Mouse (Mus musculus) frontal cortex, adult 2 months (tissue): ENCODE results near the gene Xkr8. TPM values are rescaled to one million over a fixed set of nuclear protein-coding genes. Genes with fewer than 3 reads are reported as not detected.
"Not testable (repeated sequence)": the region's sequence is repeated elsewhere in the genome, so short reads cannot be mapped to it uniquely, and the experiment has no call there.

Experiments
- DNase-seq, 2 experiments: peaks; one replicate each; pipeline ENCODE4 v3.0.0; 2022; ENCODE audit warnings: low spot score in 1 of 2; ENCODE audit errors: extremely low spot score in 1 of 2
- polyA plus RNA-seq: library from polyadenylated mRNA; depleted of rRNA; stranded (reverse); fragments of >200 nt; gene quantifications from 2 replicates; pipeline ENCODE4 v1.2.3, GENCODE M21; 2012; rRNA removed

Gene Xkr8
- polyA plus RNA-seq, 1 experiment, result 4.1 TPM

DNA sequence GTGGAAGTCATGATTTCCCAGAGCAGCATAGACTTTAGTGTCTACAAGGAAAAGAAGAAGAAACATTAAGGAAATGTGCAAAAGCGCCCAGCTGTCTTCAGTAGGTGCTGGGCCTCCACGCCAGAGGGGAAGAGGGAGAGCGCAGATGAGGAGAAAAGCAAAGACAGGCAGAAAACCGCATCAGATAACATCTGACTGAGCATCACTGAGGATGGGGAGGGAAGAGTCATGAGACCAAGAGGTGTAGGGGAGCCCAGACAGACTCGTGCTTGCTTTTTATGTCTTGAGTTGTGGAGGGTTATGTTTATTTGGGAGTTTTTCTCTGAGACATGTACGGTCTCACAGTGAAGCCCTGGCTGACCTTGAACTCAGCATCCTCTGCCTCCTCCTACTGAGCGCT is 9.1 kb upstream of the Xkr8 start:
- DNase-seq, result no peak

DNA sequence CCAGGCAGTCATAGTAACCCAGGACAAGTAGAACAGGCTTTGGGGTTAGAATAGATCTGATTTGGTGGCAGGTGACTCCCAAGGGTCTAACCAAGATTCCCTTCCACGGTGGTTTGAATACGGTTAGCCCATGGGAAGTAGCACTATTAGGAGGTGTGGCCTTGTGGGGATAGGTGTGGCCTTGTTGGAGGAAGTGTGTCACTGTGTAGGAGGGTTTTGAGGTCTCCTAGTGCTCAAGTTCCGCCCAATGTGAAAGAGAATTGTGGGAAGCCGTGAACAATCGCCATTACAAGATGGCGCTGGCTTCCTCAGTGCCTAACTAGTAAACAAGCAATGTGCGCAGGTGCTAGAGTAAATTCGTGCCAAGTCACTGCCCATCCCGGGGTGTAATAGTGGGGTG is 4.8 kb upstream of the Xkr8 start:
- not testable (repeated sequence) for DNase-seq

DNA sequence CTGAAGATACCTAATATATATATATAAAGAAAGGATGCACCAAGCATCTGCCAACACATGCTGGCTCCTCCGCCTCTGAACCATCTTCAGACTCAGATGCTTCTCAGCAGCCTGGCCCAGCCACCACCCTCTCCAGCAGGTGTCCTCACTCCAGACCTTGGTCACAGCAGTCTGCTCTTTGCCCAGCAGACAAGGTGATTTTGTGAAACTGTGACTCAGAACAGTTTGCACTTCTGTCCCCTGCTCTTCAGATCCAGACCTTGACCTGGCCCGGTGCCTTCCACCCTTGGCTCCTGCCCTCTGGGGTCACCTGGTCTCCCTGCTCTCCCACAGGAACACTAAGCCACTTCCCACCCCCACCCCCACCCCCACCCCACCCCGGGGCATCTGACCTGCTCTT is 3.5 kb upstream of the Xkr8 start:
- no peak for DNase-seq

DNA sequence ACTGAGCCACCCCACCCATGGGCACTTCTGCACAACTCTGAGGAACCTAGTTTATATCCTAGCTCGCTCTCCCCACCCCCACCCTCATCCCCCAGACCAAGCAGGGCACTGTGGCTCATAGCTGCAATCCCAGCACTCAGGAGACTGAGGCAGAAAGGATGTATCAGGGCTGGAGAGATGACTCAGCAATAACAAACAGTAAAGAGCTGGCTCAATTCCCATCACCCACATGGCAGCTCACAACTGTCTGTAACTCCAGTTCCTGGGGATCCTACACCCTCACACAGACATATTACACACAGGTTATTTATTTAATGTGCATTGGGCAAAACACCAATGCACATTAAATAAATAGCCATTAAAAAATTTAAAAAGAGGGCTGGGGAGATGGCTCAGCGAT is 3.0 kb upstream of the Xkr8 start:
- peak in 1 of 2 experiments; percentile 50 for DNase-seq

DNA sequence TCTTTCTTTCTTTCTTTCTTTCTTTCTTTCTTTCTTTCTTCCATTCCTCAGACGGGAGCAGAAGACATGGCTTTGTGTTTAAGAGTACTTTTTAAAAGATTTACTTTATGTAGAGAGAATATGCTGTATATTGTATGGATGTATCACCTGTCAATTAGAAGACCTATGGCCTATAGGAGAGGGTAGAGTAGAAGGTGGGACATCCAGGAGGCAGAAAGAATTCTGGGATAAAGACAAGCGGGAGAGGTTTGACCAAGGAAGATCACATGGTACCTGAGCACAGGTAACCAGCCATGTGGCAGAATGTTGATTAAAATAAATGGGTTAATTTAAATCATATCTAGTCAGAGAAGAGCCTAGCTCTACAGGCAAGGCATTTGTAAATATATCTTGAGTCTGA is 2.4 kb upstream of the Xkr8 start:
- no peak for DNase-seq

DNA sequence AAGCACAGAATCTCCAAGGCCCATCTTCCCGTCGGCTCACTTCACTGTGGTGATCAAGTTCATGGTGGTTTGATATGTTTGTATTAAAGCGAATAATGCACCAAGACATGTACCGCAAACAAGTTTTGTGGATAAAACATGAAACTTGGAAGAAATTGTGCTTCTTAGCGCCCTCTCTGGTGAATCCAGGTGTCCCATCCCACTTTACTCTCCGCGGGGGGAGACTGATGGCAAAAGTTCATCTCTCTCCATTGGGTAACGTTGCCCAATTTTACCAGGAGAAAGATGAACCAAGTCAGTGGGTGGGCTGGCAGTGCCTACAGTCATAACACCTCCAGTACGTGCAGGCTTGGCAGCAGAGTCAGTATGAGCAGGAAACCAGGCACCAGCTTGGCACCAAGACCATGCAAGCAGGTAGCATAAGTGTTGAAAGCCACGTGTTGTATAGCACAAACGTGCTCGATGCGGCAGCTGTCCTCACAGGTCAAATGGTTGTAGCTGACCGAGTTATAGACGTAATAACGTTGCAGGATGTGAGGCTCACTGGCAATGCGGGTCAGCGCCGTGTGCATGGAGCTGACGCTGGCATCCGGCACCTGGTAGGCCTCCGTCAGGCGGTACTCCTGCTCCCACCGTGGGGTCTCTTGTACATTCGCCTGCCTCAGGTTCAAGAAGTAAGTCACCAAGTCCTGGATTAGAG is 875 bp upstream of the Xkr8 start:
- no peak for DNase-seq

DNA sequence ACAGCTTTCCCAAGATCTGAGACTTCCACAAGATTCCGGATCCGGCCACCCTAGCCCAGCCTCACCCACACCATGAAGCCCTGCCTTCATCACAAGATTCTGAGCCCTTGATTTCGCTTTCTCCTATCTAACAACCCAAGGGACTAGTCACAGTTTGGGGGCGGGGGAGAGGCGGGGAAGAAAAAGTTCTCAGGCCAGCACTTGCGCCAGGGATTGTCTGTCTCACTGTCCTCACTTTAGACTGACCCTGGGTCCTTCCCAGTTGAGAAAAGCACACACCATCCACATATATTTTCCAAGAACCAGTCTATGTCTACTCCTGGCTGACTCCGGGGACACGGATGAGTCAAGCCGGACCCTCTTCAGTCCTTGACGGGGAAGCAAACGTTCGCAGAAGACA is 730 bp downstream of the Xkr8 start:
- DNase-seq, result no peak

DNA sequence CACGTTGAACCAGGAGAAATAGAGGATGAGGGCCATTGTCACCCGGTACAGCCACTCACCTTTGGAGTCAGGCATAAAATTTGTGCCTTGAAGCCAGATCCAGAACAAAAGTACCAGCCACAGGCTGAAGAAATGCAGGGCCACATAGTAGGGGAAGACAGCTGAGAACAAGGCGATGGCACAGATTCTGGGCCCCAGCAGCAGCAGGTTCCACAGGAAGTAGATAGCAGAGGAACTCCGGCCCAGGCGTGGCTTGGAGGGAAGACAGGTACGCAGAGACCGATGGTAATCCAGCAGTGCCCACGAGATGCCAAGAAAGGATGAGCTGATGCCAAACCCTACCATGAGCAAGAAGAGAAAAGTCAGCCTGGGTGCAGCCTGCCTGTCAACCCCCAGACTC is 4.1 kb downstream of the Xkr8 start:
- DNase-seq, result no peak

DNA sequence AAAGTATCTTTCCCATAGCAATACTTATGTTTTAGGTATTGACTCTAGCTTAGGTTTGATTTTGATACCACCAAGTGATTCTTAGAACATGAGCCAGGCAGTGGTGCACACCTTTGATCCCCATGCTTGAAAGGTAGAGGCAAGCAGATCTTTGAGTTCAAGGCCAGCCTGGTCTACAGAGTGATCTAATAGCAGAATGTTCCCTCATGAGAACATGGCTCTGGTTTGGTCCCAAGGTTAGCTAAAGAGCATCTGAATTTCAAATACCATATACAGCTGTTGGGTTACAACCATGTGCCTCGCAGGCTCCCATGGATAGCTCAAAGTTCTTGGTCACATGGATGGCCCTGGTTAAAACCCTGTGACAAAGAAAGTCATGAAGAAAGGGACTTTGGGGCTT is 14.1 kb downstream of the Xkr8 start:
- no peak for DNase-seq

DNA sequence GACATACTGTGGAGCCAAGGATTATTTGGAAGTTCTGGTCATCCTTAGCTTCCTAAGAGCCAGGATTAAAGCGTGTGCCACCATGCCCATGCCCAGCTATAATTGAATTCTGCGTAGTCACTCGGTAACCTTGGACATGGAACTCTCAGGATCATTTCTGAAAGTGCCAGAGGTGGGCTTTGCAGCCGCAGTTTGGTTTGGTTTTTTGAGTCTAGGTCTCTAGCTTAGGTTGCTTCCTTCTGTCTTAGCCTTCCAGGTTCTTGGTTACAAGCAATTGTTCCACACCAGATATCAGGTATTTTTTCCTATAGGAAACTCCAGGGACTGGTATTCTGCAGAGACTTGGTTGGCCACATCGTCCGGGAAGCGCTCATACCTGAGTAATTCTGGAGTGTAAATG is 19.2 kb downstream of the Xkr8 start:
- DNase-seq, result no peak

DNA sequence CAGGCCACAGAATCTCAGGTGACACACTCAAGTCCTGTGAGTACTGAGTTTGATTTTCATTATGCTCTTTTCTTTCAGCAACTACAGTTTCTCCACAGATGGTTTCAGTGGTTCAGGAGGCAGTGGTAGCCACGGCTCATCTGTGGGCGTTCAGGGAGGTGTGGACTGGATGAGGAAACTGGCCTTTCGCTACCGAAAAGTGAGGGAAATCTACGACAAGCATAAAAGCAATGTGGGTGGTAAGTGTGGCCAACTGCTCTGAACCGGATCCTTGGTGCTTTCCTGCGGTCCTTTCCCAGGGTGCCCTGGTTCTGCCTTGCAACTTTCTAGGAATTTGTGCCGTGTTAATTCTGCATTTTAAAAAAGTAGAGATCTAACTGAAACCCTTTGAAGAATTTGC is 25.5 kb downstream of the Xkr8 start:
- peak in 1 of 2 experiments; percentile 24 for DNase-seq

DNA sequence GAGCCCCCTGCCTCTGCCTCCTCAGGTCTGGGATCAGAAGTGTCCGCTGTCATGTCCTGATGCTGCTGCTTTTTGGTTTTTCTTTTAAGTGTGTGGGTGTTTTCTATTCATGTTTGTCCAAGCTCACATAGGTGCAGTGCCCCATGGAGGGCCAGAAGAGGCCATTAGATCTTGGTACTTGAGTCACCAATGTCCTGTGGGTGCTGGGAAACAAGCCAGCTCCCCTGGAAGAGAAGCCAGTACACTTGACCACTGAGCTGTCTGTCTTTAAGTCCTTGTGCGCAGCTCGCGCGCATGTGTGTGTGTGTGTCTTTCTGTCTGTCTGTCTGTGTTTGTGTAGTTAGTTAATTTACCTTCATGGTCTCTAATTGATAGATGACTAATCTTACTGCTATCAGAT is 30.3 kb downstream of the Xkr8 start:
- DNase-seq, result no peak

DNA sequence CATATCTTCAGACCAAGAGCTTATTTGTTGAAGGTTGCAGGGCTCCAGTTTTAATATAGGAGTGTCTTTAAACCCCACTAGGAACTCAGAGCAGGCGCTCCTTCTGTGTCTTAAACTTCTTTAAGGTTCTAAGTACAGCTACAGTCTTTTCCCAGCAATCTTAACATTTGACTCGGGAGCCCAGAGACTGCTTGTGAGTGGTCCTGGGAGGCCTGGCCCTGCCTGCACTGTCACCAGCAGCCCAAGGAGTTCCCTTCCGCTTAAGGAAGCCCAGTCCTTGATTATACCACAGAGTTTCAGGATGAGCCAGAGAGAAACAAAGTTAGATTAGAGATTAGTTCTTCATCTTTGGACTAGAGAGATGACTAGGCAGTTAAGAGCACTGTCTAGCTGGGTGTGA is 39.0 kb downstream of the Xkr8 start:
- no peak for DNase-seq

DNA sequence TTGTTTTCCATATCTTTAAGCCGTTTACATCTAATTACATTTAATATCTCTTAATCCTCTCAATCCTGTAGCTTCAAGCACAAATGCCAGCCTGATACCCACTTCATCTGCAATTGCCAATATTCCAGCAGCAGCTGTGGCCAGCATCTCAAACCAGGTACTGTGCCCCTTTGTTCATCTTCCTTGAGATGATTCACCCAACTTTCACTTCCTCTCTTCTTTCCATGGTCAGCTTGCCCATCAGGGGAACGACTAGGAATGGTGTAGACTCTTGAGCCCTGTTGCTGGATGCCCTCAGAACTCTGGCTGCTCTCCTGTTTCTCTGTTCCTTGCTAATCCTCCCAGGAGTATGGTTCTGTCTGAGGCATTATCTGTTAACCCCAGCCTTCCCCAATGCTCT is 42.7 kb downstream of the Xkr8 start:
- DNase-seq, result no peak

DNA sequence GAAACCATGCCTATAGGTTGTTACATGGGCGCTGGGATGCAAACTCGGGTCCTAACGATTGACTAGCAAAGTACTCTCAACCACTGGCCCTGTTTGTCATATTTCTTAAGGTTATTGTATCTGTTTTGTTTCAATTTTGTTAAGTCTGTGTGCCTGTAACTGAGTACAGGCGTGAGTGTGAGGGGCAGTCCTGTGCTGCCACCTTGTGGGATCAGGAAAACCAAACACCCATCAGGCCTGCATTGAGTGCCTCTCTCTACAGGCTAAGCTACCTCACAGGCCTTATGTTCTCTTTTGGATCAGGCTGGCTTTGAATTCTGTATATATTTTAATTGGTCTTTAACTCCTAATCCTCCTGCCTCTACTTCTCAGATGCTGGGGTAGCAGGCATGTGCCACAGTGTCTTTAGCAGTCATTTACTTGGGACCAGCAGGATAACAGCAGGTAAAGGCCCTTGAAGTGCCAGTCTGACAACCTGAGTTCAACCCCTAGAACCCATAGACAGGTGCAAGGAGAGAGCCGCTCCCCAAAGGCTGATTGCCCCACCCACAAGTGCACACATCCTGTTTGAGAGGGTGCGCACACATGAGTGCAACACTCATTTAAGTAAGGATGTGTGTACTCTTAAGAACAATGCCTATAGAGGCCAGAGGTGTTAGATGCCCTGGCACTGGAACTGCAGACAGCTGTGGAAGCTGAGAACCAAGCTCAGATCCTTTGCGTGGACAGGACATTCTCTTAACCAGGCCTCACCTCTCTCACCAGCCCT is 55.4 kb downstream of the Xkr8 start:
- peak in 1 of 2 experiments; percentile 60 for DNase-seq

Other genes starting within 250 kb of the Xkr8 start
- gene Sesn2, start 222.0 kb downstream of the Xkr8 start, polyA plus RNA-seq, result 9.2 and 9.7 TPM in 2 replicates
- gene Atpif1, start 198.9 kb downstream of the Xkr8 start, polyA plus RNA-seq, result 869 and 938 TPM in 2 replicates
- gene Dnajc8, start 197.0 kb downstream of the Xkr8 start, polyA plus RNA-seq, result 143 and 159 TPM in 2 replicates
- gene Ptafr, start 168.5 kb downstream of the Xkr8 start, polyA plus RNA-seq, result 1.0 and 1.6 TPM in 2 replicates
- 24.1 and 24.4 TPM in 2 replicates for gene Eya3, start 93.6 kb downstream of the Xkr8 start, polyA plus RNA-seq
- 2.2 and 3.1 TPM in 2 replicates for gene Smpdl3b, start 24.7 kb upstream of the Xkr8 start, polyA plus RNA-seq
- 13.2 and 16.6 TPM in 2 replicates for gene Rpa2, start 35.8 kb upstream of the Xkr8 start, polyA plus RNA-seq
- gene Themis2, start 63.8 kb upstream of the Xkr8 start, polyA plus RNA-seq, result 1.1 and 1.2 TPM in 2 replicates
- gene Ppp1r8, start 110.6 kb upstream of the Xkr8 start, polyA plus RNA-seq, result 59.8 and 62.1 TPM in 2 replicates
- gene Stx12, start 152.0 kb upstream of the Xkr8 start, polyA plus RNA-seq, result 101 and 110 TPM in 2 replicates
- gene Fam76a, start 190.0 kb upstream of the Xkr8 start, polyA plus RNA-seq, result 33.3 and 38.7 TPM in 2 replicates
- 0.18 and 0.19 TPM in 2 replicates for gene Fgr, start 241.5 kb upstream of the Xkr8 start, polyA plus RNA-seq